Mouse (Mus musculus) C2C12 (cell line): Measurements from ENCODE around the gene Gm13272.

Experiments
- CEBPB ChIP-seq: IDR thresholded peaks from one replicate; pipeline ENCODE4 v1.6.1; 2011; ENCODE audit warnings: low read depth, mild to moderate bottlenecking, control low read depth, moderate library complexity
- CTCF ChIP-seq: IDR thresholded peaks from one replicate; pipeline ENCODE4 v1.5.1; 2011; ENCODE audit not compliant: control insufficient read depth, insufficient read depth, insufficient read length
- MAX ChIP-seq: IDR thresholded peaks from one replicate; pipeline ENCODE4 v1.6.1; 2011; ENCODE audit warnings: mild to moderate bottlenecking, control low read depth
- MYOG ChIP-seq: IDR thresholded peaks from one replicate; pipeline ENCODE4 v1.6.1; 2011; ENCODE audit not compliant: control insufficient read depth, insufficient read length; ENCODE audit errors: extremely low read depth
- USF1 ChIP-seq: IDR thresholded peaks from one replicate; pipeline ENCODE4 v1.6.1; 2011; ENCODE audit warnings: low read depth, mild to moderate bottlenecking, control low read depth, moderate library complexity

DNA sequence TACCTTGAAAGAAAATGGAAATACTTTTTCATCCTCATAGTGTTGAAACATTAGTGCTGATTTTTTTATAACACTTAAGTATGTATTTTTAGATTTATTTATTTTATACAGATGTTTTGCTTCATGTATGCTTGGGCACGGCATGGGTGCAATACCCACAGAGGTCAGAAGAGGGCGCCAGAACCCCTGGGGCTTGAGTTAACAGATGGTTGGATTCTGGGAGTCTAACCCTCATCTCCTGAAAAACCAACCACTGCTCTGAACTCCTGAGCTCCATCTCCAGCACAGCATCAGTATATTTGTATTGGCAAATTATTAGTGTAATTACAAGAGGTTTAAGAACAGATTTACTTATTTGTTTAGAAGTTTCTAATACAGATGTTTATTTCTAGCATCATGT, 41.2 kb upstream of the Gm13272 start:
- TF ChIP-seq CTCF (peak; percentile 34), USF1 (no peak), MYOG (no peak), CEBPB (no peak), MAX (no peak)
